Mouse (Mus musculus) spleen, embryonic (tissue): ENCODE data around the gene Olfr57.
"Not testable (repeated sequence)": the region's sequence is repeated elsewhere in the genome, so short reads cannot be mapped to it uniquely, and the experiment has no call there.

ENCODE experiments used
- CTCF ChIA-PET: fragments of 350-600 bp; sonication (Branson Sonifier 250); formaldehyde crosslinking; loops from one replicate; lab custom pipeline; 2022; lab: Charles Lee

The Olfr57 gene

DNA sequence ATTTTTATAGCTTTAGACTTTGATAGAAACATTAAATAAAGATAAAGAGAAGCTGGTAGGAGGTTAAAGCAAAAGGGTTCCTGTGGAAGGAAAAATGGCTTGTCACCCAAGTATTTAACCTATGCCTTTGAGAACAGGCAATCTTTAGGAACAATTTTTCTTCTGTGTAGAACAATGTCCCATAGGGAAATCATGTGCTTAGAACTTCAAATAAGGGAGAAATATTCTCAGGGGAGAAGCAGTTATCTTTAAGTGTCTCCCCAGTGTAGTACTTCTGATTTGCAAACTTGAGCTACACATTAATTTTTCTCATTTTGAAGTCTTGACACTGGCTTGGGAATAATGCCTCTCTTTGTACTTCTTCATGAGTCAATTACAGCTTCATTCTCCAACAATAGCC, at the start of gene Olfr57:
Gene Olfr57, plus strand, starts transcription at position 301 of the 400 bp plus-strand sequence.
- CTCF ChIA-PET, result no interaction called here

DNA sequence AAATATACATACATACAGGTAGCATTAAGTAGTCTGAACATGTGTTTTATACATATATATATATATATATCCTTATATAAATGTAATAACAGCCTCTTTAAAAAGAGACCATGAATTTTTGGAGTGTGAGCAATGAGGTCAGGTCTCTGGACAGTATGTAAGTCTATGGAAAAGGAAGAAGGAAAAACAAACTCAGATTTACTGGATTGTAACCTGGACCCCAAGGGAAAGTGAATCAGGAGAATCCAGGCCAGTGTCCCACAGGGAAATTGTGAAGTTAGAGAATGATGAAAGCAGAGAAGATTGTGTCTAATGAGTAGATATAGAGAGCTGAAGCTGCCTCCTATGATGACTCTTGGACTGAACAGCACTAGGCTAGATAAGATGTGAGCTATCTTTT, 47.8 kb upstream of the Olfr57 start, which contains the start of gene Olfr1352:
Gene Olfr1352, plus strand, starts transcription at position 301 of the 400 bp plus-strand sequence.
- CTCF ChIA-PET, result no interaction called here

DNA sequence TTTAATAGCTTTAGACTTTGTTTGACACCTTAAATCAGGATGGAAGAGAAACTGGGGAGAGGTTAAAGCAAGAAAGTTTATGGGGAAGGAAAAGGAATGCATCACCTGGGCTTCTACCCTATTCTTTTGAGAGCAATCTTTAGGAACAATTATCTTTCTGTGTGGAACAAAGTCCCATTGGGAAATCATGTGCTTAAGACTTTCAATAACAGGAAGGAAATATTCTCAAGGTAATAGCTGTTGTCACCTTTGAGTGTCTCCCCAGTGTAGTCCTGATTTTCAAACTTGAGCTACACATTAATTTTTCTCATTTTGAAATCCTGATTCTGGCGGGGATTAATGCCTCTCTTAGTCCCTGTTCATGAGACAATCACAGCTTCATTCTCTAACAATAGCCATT, 16.4 kb upstream of the Olfr57 start, which contains the start of gene Olfr1351:
Gene Olfr1351, plus strand, starts transcription at position 301 of the 400 bp plus-strand sequence.
- CTCF ChIA-PET, result no interaction called here

DNA sequence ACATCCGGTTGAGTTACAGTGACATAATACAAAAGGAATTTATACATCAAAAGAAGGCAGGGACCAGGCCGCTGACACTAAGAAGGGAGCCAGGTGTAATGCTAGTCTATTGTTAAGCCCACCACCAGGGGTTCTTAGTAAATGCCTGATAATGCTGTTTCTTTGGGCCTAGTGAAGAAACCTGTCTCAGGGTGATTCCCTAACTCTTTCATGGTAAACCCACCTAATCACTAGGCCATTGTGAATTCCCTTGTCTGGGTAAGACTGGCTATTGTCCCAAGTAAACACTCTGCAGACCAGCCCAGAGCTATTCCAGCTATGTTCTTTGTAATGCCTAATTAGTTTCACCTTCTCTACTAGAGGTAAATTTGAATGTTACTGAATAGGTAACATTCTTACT, 13.9 kb downstream of the Olfr57 start:
- CTCF ChIA-PET, result not testable (repeated sequence)

DNA sequence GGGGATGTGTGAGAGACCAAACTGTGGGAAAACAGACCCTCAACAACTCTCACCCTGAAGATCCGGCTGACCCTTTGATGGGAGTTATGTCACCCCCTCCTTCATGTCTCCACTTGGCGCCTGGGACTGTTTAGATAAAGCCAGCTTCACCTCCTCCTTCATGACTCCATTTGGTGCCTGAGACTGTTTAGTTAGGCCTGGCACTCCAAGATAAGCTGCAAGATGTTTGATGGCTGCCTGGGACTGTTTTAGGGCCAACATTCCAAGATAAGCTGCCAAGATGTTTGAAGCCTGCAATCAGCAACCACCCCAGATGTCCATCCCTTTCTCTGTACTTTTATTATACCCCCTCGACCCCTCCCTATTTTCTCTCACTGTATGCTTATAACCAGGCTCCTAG, 28.8 kb downstream of the Olfr57 start:
- CTCF ChIA-PET, result not testable (repeated sequence)
